Mouse (Mus musculus) olfactory bulb, adult 2 months (tissue): ENCODE results near the gene Ly6g5c.

Source experiments
- CTCF ChIP-seq: fragments of 200-500 bp; IDR thresholded peaks from 2 replicates; pipeline ENCODE4 v1.5.1; 2012; ENCODE audit warnings: low read depth, mild to moderate bottlenecking, low read length, moderate library complexity; ENCODE audit not compliant: insufficient read depth
- POLR2A ChIP-seq: fragments of 200-500 bp; IDR thresholded peaks from 2 replicates; pipeline ENCODE4 v1.6.1; 2012; ENCODE audit warnings: mild to moderate bottlenecking, low read depth, low read length, moderate library complexity; ENCODE audit not compliant: insufficient read depth

DNA sequence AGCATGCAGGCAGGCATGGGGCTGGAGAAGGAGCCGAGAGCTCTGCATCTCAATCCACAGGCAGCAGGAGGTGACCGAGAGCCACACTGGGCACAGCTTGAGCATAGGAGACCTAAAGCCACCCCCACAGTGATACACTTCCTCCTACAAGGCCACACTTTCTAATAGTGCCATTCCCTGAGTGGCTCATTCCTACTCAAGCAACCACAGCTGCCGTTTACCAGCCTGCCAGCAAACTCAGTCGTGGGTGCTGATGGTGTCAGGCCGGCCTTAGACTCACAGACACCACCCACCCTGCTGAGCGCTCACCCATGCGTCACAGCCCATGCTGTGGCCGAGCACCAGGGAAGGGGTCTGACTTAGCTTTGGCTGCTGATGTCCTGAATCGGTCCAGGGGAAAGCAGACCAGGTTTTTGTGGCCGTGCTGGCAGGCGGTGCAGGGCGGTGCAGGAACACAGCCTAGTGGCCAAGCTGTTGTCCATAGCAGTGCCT lies 10.9 kb upstream of the Ly6g5c start:
- TF ChIP-seq CTCF (no peak), POLR2A (no peak)
